Comparison of ENCODE assay signal across 22 mouse cellular contexts in the genomic region with DNA sequence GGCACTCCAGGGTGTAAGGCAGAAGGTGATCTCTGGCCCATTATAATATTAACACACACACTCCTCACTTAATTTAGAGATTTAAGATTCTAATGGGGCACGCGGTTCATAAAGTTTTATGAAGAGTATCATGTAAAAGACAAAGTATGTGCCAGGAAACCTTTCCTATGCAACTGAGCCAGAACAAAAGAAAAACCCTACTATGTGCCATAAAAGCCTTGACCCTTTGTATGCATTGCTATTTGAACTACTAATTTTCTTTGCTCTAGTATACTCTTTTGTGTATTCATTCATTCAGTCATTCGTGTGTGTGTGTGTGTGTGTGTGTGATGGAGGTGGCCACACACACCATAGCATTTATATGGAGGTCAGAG.
A peak's percentile ranks its signal among the peaks of the same experiment; 100 is the strongest.
DNase-seq lines count a peak whose midpoint lies in the region; ATAC-seq and TF ChIP-seq lines count a peak whose summit lies in the region.
"Had no signal": no experiment of that assay in that cellular context is flagged by ENCODE, and none has a peak within 500 bp of the region (broad histone marks: within the 10 kb centered on the region; RNA-seq: fewer than 3 reads in every experiment).

No protein-coding gene starts in this region.

- no peak overlapping the region for H3K4me3 ChIP-seq in hindbrain, embryonic 10.5 days
- no peak overlapping the region for H3K4me3 ChIP-seq in hindbrain, embryonic 14.5 days (replicated peaks; ENCODE audit: low read length)
- no peak overlapping the region for H3K4me3 ChIP-seq in midbrain, embryonic 12.5 days
- no peak overlapping the region for H3K4me3 ChIP-seq in midbrain, postnatal 0 days (ENCODE audit: low read depth, low read length)
- no peak overlapping the region for H3K4me3 ChIP-seq in neural tube, embryonic 12.5 days
- no peak overlapping the region for H3K4me3 ChIP-seq in neural tube, embryonic 13.5 days
- H3K4me3 ChIP-seq in cerebellum, adult 2 months (replicated peaks; ENCODE audit: insufficient read depth, low read depth, low read length): no peak overlapping the region
- H3K4me3 ChIP-seq: forebrain, embryonic 15.5 days; heart, adult 2 months; heart, embryonic 10.5 days; heart, embryonic 13.5 days had no signal

- H3K4me2 ChIP-seq in hindbrain, embryonic 14.5 days (replicated peaks): no peak overlapping the region
- no peak overlapping the region for H3K4me2 ChIP-seq in midbrain, embryonic 12.5 days (replicated peaks)
- no peak overlapping the region for H3K4me2 ChIP-seq in midbrain, postnatal 0 days (ENCODE audit: low read depth, low read length, poor library complexity, severe bottlenecking)
- no peak overlapping the region for H3K4me2 ChIP-seq in neural tube, embryonic 12.5 days (replicated peaks)
- H3K4me2 ChIP-seq in neural tube, embryonic 13.5 days: no peak overlapping the region
- H3K4me2 ChIP-seq: forebrain, embryonic 15.5 days; heart, embryonic 13.5 days had no signal

- no peaks in the 10 kb centered on the region for H3K27me3 ChIP-seq in hindbrain, embryonic 10.5 days (ENCODE audit: insufficient read depth, poor library complexity, severe bottlenecking)
- no peaks in the 10 kb centered on the region for H3K27me3 ChIP-seq in hindbrain, embryonic 14.5 days (ENCODE audit: control insufficient read depth, insufficient read depth, low read length)
- no peaks in the 10 kb centered on the region for H3K27me3 ChIP-seq in midbrain, embryonic 12.5 days
- H3K27me3 ChIP-seq in midbrain, postnatal 0 days (ENCODE audit: insufficient read depth, low read length): no peaks in the 10 kb centered on the region
- no peaks in the 10 kb centered on the region for H3K27me3 ChIP-seq in neural tube, embryonic 12.5 days (replicated peaks)
- no peaks in the 10 kb centered on the region for H3K27me3 ChIP-seq in neural tube, embryonic 13.5 days
- H3K27me3 ChIP-seq in cerebellum, adult 2 months (ENCODE audit: control insufficient read depth, insufficient read depth, low read length): no peaks in the 10 kb centered on the region
- H3K27me3 ChIP-seq: forebrain, embryonic 15.5 days; heart, embryonic 13.5 days had no signal

- 91% methylated on average over 3 of the region's 3 CpGs for WGBS in hindbrain, embryonic 10.5 days
- 88% methylated on average over 3 of the region's 3 CpGs for WGBS in hindbrain, embryonic 14.5 days
- WGBS in midbrain, embryonic 12.5 days: 91% methylated on average over 3 of the region's 3 CpGs
- WGBS in midbrain, postnatal 0 days: 79% methylated on average over 3 of the region's 3 CpGs
- WGBS in neural tube, embryonic 12.5 days: 70% methylated on average over 3 of the region's 3 CpGs
- WGBS in neural tube, embryonic 13.5 days: 77% methylated on average over 3 of the region's 3 CpGs
- 91% methylated on average over 3 of the region's 3 CpGs for WGBS in cerebellum, adult 2 months

- TF ChIP-seq POLR2A in cerebellum, adult 2 months (IDR thresholded peaks at IDR 0.05; ENCODE audit: borderline replicate concordance, insufficient read depth, low read length): no peak

- no peak for ATAC-seq in hindbrain, embryonic 14.5 days (ENCODE audit: low FRiP score)
- no peak for ATAC-seq in midbrain, embryonic 12.5 days (ENCODE audit: low FRiP score, low read depth)
- no peak for ATAC-seq in midbrain, postnatal 0 days (ENCODE audit: low FRiP score)
- ATAC-seq in neural tube, embryonic 12.5 days (ENCODE audit: low FRiP score, low read depth): no peak
- ATAC-seq in neural tube, embryonic 13.5 days (ENCODE audit: low read depth): no peak
- ATAC-seq: forebrain, embryonic 15.5 days; intestine, postnatal 0 days had no signal

- no peaks in the 10 kb centered on the region for H3K9me3 ChIP-seq in hindbrain, embryonic 10.5 days
- no peaks in the 10 kb centered on the region for H3K9me3 ChIP-seq in hindbrain, embryonic 14.5 days (ENCODE audit: control insufficient read depth, low read length)
- H3K9me3 ChIP-seq in midbrain, embryonic 12.5 days: no peaks in the 10 kb centered on the region
- H3K9me3 ChIP-seq in midbrain, postnatal 0 days (ENCODE audit: low read length): no peaks in the 10 kb centered on the region
- H3K9me3 ChIP-seq in neural tube, embryonic 12.5 days: no peaks in the 10 kb centered on the region
- no peaks in the 10 kb centered on the region for H3K9me3 ChIP-seq in neural tube, embryonic 13.5 days
- H3K9me3 ChIP-seq: forebrain, embryonic 15.5 days; heart, embryonic 10.5 days; heart, embryonic 13.5 days had no signal

- H3K36me3 ChIP-seq in hindbrain, embryonic 10.5 days: no peaks in the 10 kb centered on the region
- no peaks in the 10 kb centered on the region for H3K36me3 ChIP-seq in hindbrain, embryonic 14.5 days (replicated peaks; ENCODE audit: control insufficient read depth, insufficient read depth)
- H3K36me3 ChIP-seq in midbrain, embryonic 12.5 days: no peaks in the 10 kb centered on the region
- H3K36me3 ChIP-seq in midbrain, postnatal 0 days (ENCODE audit: insufficient read depth, low read length): no peaks in the 10 kb centered on the region
- H3K36me3 ChIP-seq in neural tube, embryonic 12.5 days: no peaks in the 10 kb centered on the region
- no peaks in the 10 kb centered on the region for H3K36me3 ChIP-seq in neural tube, embryonic 13.5 days
- H3K36me3 ChIP-seq: forebrain, embryonic 15.5 days; heart, embryonic 10.5 days; heart, embryonic 13.5 days had no signal

- H3K27ac ChIP-seq in hindbrain, embryonic 10.5 days: peak overlapping the region; percentile 36
- no peak overlapping the region for H3K27ac ChIP-seq in hindbrain, embryonic 14.5 days
- 0 out of 2 replicates have a peak overlapping the region, but pooled peaks have one; percentile 60 for H3K27ac ChIP-seq in midbrain, embryonic 12.5 days (replicated peaks)
- no peak overlapping the region for H3K27ac ChIP-seq in midbrain, postnatal 0 days (ENCODE audit: low read depth, low read length)
- peak overlapping the region; percentile 43; the same call in 1 of the 2 replicates for H3K27ac ChIP-seq in neural tube, embryonic 12.5 days
- peak overlapping the region; percentile 62; the same call in 1 of the 2 replicates for H3K27ac ChIP-seq in neural tube, embryonic 13.5 days (replicated peaks)
- H3K27ac ChIP-seq in cerebellum, adult 2 months (ENCODE audit: insufficient read depth, low read length): no peak overlapping the region
- H3K27ac ChIP-seq: forebrain, embryonic 15.5 days; heart, adult 2 months; heart, embryonic 10.5 days; heart, embryonic 13.5 days had no signal

- no peak for TF ChIP-seq CTCF in midbrain, postnatal 0 days (IDR thresholded peaks at IDR 0.05)
- no peak for TF ChIP-seq CTCF in cerebellum, adult 2 months (IDR thresholded peaks at IDR 0.05; ENCODE audit: borderline replicate concordance, insufficient read depth, low read depth, low read length)

- peaks cover 39% of the 10 kb centered on the region for H3K4me1 ChIP-seq in hindbrain, embryonic 10.5 days (replicated peaks)
- no peaks in the 10 kb centered on the region for H3K4me1 ChIP-seq in hindbrain, embryonic 14.5 days (replicated peaks; ENCODE audit: control insufficient read depth, insufficient read depth, low read length)
- H3K4me1 ChIP-seq in midbrain, embryonic 12.5 days: peaks cover 19% of the 10 kb centered on the region
- H3K4me1 ChIP-seq in midbrain, postnatal 0 days (ENCODE audit: insufficient read depth, low read length): no peaks in the 10 kb centered on the region
- H3K4me1 ChIP-seq in neural tube, embryonic 12.5 days: peaks cover 17% of the 10 kb centered on the region
- peaks cover 27% of the 10 kb centered on the region for H3K4me1 ChIP-seq in neural tube, embryonic 13.5 days (replicated peaks)
- H3K4me1 ChIP-seq in cerebellum, adult 2 months (ENCODE audit: control insufficient read depth, insufficient read depth, low read length): peaks cover 5% of the 10 kb centered on the region
- H3K4me1 ChIP-seq: forebrain, embryonic 15.5 days had no signal

- no peak overlapping the region for H3K9ac ChIP-seq in hindbrain, embryonic 14.5 days
- no peak overlapping the region for H3K9ac ChIP-seq in midbrain, embryonic 12.5 days (replicated peaks)
- H3K9ac ChIP-seq in midbrain, postnatal 0 days (replicated peaks; ENCODE audit: low read length, poor library complexity, severe bottlenecking): no peak overlapping the region
- H3K9ac ChIP-seq in neural tube, embryonic 12.5 days: no peak overlapping the region
- H3K9ac ChIP-seq in neural tube, embryonic 13.5 days: no peak overlapping the region
- H3K9ac ChIP-seq: forebrain, embryonic 15.5 days; heart, embryonic 13.5 days had no signal

- DNase-seq in hindbrain, embryonic 10.5 days (ENCODE audit: low spot score): no peak
- DNase-seq in hindbrain, embryonic 14.5 days (ENCODE audit: low spot score): no peak
- DNase-seq in midbrain, postnatal 0 days (ENCODE audit: low spot score): no peak
- DNase-seq in neural tube, embryonic 10.5 days (ENCODE audit: extremely low spot score, low spot score): no peak
- DNase-seq in cerebellum, adult 2 months: no peak
- DNase-seq: adrenal gland, adult 2 months; adrenal gland, postnatal 25 days; B cell, adult 2 months; cerebellum, adult 11-12 months; cerebellum, adult 9-10 months; cerebellum, postnatal 14 days; gastrocnemius, postnatal 25 days; heart, adult 2 months; heart, postnatal 14 days; heart, postnatal 4 days had no signal

Comparison
In these comparisons a context has a peak if more than half of its experiments do, and no peak if none do; other contexts are left out.
1. H3K27ac ChIP-seq: peak in hindbrain, embryonic 10.5 days (single experiment), midbrain, embryonic 12.5 days (single experiment), neural tube, embryonic 12.5 days (single experiment) and neural tube, embryonic 13.5 days (single experiment); none in hindbrain, embryonic 14.5 days (single experiment), midbrain, postnatal 0 days (single experiment) and cerebellum, adult 2 months (single experiment).